Mouse (Mus musculus): Measurements from ENCODE around the gene Acot7. TPM values are rescaled to one million over a fixed set of nuclear protein-coding genes. Genes with fewer than 3 reads are reported as not detected.
A peak's percentile ranks its signal among the peaks of the same experiment; 100 is the strongest.

Gene Acot7
- total and polyA plus RNA-seq, 2 experiments from 2014 or later = 259 to 510 TPM

DNA sequence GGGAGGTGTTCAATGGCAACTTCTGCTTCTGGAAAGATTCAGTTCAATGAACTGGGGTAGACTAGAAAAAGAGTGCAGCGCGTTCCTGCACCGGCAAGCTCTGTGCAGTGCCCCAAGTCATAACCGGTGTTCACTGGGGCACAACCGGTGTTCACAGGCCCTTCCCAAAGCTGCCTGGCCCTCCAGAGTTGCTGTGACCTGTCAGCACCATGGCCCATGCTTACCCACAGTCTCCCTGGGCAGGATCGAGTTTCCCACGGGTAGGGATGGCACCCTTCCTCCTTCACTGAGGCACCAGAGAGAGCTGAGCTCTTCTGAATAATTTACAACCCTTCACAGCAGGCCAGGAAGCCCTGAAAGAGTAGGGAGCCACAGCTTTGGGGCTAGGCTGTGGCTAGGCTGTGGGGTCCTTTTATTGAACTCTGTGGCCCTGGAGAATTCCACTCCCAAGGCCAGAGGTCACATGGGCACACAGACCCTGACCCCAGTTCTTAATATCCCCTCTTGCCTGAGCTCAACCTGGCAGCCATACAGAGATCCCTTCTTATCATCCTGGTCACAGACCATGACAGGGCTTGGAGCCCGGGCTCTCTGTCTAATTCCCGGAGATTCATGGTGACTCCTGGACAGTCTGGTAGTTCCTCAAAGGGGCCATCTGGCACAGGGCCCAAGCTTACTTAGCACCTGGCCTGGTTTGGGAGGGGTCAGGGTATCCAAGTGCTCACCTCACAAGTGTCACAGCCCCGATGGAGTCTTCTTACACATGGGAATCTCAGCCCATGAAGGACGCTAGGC, 31.7 kb upstream of the Acot7 start:
- no peak for DNase-seq (ENCODE audit: low spot score)
- no peak for TF ChIP-seq CTCF (IDR thresholded peaks at IDR 0.05)
- H3K4me2 ChIP-seq (ENCODE audit: low read depth, low read length, poor library complexity, severe bottlenecking) = no peak overlapping the region
- H3K27ac ChIP-seq (ENCODE audit: low read depth, low read length) = no peak overlapping the region
- no peak overlapping the region for H3K4me3 ChIP-seq (ENCODE audit: low read depth, low read length)
- no peaks in the 10 kb centered on the region for H3K36me3 ChIP-seq (ENCODE audit: insufficient read depth, low read length)
- 66% methylated on average over 11 of the region's 11 CpGs for WGBS
- H3K9ac ChIP-seq (replicated peaks; ENCODE audit: low read length, poor library complexity, severe bottlenecking) = no peak overlapping the region
- ATAC-seq (ENCODE audit: low FRiP score) = no peak
- H3K9me3 ChIP-seq (ENCODE audit: low read length) = no peaks in the 10 kb centered on the region
- peaks cover 13% of the 10 kb centered on the region; the same call in 1 of the 2 replicates for H3K27me3 ChIP-seq (ENCODE audit: insufficient read depth, low read length)
- no peaks in the 10 kb centered on the region for H3K4me1 ChIP-seq (ENCODE audit: insufficient read depth, low read length)

DNA sequence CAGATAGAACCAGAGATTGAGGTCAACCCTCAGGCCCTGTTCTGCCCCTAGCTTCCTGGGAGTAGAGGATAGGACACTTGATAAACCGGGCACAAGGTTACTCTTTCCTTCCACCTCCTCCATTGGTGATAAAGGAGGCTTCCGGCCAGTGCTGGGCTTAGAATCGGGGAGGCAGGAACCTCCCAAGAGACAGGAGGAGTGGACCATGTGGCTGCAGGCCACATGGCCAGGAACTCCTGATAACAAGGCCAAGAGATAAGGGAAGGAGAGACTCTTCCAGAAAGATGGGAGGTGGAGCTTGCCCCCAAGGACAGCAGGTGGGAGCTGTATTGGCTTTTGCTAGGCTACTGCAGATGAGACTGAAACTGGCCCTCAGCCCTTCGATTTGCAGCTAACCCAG, 27.4 kb upstream of the Acot7 start:
- ATAC-seq (ENCODE audit: low FRiP score) = no peak
- no peak overlapping the region for H3K4me3 ChIP-seq (ENCODE audit: low read depth, low read length)
- no peaks in the 10 kb centered on the region for H3K4me1 ChIP-seq (ENCODE audit: insufficient read depth, low read length)
- 83% methylated on average over 4 of the region's 4 CpGs for WGBS
- no peaks in the 10 kb centered on the region for H3K36me3 ChIP-seq (ENCODE audit: insufficient read depth, low read length)
- TF ChIP-seq CTCF (IDR thresholded peaks at IDR 0.05) = no peak
- no peak overlapping the region for H3K27ac ChIP-seq (ENCODE audit: low read depth, low read length)
- no peak overlapping the region for H3K9ac ChIP-seq (replicated peaks; ENCODE audit: low read length, poor library complexity, severe bottlenecking)
- no peak for DNase-seq (ENCODE audit: low spot score)
- peaks cover 40% of the 10 kb centered on the region for H3K27me3 ChIP-seq (ENCODE audit: insufficient read depth, low read length)
- no peak overlapping the region for H3K4me2 ChIP-seq (ENCODE audit: low read depth, low read length, poor library complexity, severe bottlenecking)
- no peaks in the 10 kb centered on the region for H3K9me3 ChIP-seq (ENCODE audit: low read length)

GRCm38 (mm10) chr4:152151451-152151965, 26.4 kb upstream of the Acot7 start:
- no peak for ATAC-seq (ENCODE audit: low FRiP score)
- peaks cover 40% of the 10 kb centered on the region for H3K27me3 ChIP-seq (ENCODE audit: insufficient read depth, low read length)

GRCm38 (mm10) chr4:152151966-152152544, 25.9 kb upstream of the Acot7 start, which contains the start of gene Espn:
TSS of gene Espn (minus strand) at chr4:152152371.
- peak within 1 kb of the TSS; percentile 36; the same call in 1 of the 2 replicates for H3K4me2 ChIP-seq (ENCODE audit: low read depth, low read length, poor library complexity, severe bottlenecking)
- H3K9ac ChIP-seq (replicated peaks; ENCODE audit: low read length, poor library complexity, severe bottlenecking) = no peak within 1 kb of the TSS
- 1% methylated on average over 57 of the region's 57 CpGs for WGBS
- no peaks in the 10 kb centered on the region for H3K4me1 ChIP-seq (ENCODE audit: insufficient read depth, low read length)
- peaks cover 40% of the 10 kb centered on the region for H3K27me3 ChIP-seq (ENCODE audit: insufficient read depth, low read length)
- no peak within 1 kb of the TSS for H3K27ac ChIP-seq (ENCODE audit: low read depth, low read length)
- no peaks in the 10 kb centered on the region for H3K36me3 ChIP-seq (ENCODE audit: insufficient read depth, low read length)
- no peaks in the 10 kb centered on the region for H3K9me3 ChIP-seq (ENCODE audit: low read length)
- no peak; the same call in 1 of the 2 replicates for ATAC-seq (ENCODE audit: low FRiP score)
- DNase-seq (ENCODE audit: low spot score) = peak; percentile 39
- no peak for TF ChIP-seq CTCF (IDR thresholded peaks at IDR 0.05)
- H3K4me3 ChIP-seq (ENCODE audit: low read depth, low read length) = peak within 1 kb of the TSS; percentile 24; the same call in 1 of the 2 replicates

More at GRCm38 (mm10) chr4:152151451-152151965, 26.4 kb upstream of the Acot7 start:
- Histone ChIP-seq H3K4me2 (ENCODE audit: low read depth, low read length, poor library complexity, severe bottlenecking) (peak overlapping the region; percentile 36; the same call in 1 of the 2 replicates), H3K27ac (ENCODE audit: low read depth, low read length) (no peak overlapping the region), H3K9ac (replicated peaks; ENCODE audit: low read length, poor library complexity, severe bottlenecking) (no peak overlapping the region), H3K36me3 (ENCODE audit: insufficient read depth, low read length) (no peaks in the 10 kb centered on the region), H3K9me3 (ENCODE audit: low read length) (no peaks in the 10 kb centered on the region), H3K4me1 (ENCODE audit: insufficient read depth, low read length) (no peaks in the 10 kb centered on the region), H3K4me3 (ENCODE audit: low read depth, low read length) (peak overlapping the region; percentile 24; the same call in 1 of the 2 replicates)
- 20% methylated on average over 7 of the region's 7 CpGs for WGBS
- DNase-seq (ENCODE audit: low spot score) = no peak
- TF ChIP-seq CTCF (IDR thresholded peaks at IDR 0.05) = no peak

- H3K36me3 ChIP-seq (ENCODE audit: insufficient read depth, low read length) = no peaks in the 10 kb centered on the region
- peak overlapping the region; percentile 35 for H3K4me2 ChIP-seq (ENCODE audit: low read depth, low read length, poor library complexity, severe bottlenecking)
- H3K4me1 ChIP-seq (ENCODE audit: insufficient read depth, low read length) = no peaks in the 10 kb centered on the region
- 3% methylated on average over 21 of the region's 23 CpGs for WGBS
- TF ChIP-seq CTCF (IDR thresholded peaks at IDR 0.05) = peak; percentile 83
- H3K27me3 ChIP-seq (ENCODE audit: insufficient read depth, low read length) = peaks cover 57% of the 10 kb centered on the region
- DNase-seq (ENCODE audit: low spot score) (peak; percentile 77), ATAC-seq (ENCODE audit: low FRiP score) (no peak)
- no peak overlapping the region for H3K27ac ChIP-seq (ENCODE audit: low read depth, low read length)
- H3K9ac ChIP-seq (replicated peaks; ENCODE audit: low read length, poor library complexity, severe bottlenecking) = no peak overlapping the region
- no peaks in the 10 kb centered on the region for H3K9me3 ChIP-seq (ENCODE audit: low read length)
- H3K4me3 ChIP-seq (ENCODE audit: low read depth, low read length) = no peak overlapping the region
These were observed 24.2 kb upstream of the Acot7 start for GRCm38 (mm10) chr4:152153771-152154177.

GRCm38 (mm10) chr4:152155019-152155418, 22.9 kb upstream of the Acot7 start:
- DNase-seq (ENCODE audit: low spot score) (no peak), ATAC-seq (ENCODE audit: low FRiP score) (no peak)
- Histone ChIP-seq H3K9me3 (ENCODE audit: low read length) (no peaks in the 10 kb centered on the region), H3K4me2 (ENCODE audit: low read depth, low read length, poor library complexity, severe bottlenecking) (no peak overlapping the region), H3K9ac (replicated peaks; ENCODE audit: low read length, poor library complexity, severe bottlenecking) (no peak overlapping the region), H3K4me3 (ENCODE audit: low read depth, low read length) (no peak overlapping the region), H3K36me3 (ENCODE audit: insufficient read depth, low read length) (no peaks in the 10 kb centered on the region), H3K27ac (ENCODE audit: low read depth, low read length) (no peak overlapping the region), H3K4me1 (ENCODE audit: insufficient read depth, low read length) (peaks cover 4% of the 10 kb centered on the region; the same call in 1 of the 2 replicates), H3K27me3 (ENCODE audit: insufficient read depth, low read length) (peaks cover 67% of the 10 kb centered on the region)
- TF ChIP-seq CTCF (IDR thresholded peaks at IDR 0.05) = 0 out of 2 replicates have a peak, but pooled peaks have one; percentile 26
- 73% methylated on average over 4 of the region's 4 CpGs for WGBS
